Mouse (Mus musculus): ENCODE results near the gene Rrad. TPM values are rescaled to one million over a fixed set of nuclear protein-coding genes. Genes with fewer than 3 reads are reported as not detected.

Gene Rrad
- 33.6 TPM for total RNA-seq (2023)

DNA sequence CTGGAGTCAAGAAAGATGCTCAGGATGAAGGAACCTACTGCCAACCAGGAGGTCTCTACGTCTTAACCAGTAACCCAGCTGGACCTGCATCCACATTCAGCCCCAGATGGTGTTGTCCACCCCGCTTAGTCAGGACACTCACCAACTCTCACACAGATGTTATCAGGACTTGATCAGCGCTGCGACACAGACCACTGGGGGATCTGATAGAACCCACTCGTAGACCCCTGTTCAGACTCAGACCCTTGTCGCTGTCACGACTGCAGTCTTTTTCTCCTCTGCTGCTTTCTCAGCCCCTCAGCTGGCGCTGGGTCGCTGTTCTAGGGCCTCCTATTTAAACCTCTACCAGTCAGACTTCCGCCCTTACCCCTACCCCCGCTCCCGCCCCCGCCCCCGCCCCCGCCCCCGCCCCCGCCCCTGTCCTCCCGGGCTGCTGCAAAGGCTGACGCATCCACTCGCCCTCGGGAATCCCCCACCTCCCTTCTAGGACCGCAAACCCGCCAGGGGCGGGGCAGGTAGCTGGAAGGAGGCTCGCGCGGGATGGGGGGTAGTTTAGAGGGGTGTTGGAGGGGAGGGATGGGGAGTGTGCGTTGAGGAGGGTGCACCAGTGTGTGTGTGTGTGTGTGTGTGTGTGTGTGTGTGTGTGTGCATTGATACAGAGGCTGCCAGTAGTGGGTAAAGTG lies at the start of gene Rrad:
Gene Rrad, minus strand, starts transcription at position 347 of the 683 bp plus-strand sequence.

DNA sequence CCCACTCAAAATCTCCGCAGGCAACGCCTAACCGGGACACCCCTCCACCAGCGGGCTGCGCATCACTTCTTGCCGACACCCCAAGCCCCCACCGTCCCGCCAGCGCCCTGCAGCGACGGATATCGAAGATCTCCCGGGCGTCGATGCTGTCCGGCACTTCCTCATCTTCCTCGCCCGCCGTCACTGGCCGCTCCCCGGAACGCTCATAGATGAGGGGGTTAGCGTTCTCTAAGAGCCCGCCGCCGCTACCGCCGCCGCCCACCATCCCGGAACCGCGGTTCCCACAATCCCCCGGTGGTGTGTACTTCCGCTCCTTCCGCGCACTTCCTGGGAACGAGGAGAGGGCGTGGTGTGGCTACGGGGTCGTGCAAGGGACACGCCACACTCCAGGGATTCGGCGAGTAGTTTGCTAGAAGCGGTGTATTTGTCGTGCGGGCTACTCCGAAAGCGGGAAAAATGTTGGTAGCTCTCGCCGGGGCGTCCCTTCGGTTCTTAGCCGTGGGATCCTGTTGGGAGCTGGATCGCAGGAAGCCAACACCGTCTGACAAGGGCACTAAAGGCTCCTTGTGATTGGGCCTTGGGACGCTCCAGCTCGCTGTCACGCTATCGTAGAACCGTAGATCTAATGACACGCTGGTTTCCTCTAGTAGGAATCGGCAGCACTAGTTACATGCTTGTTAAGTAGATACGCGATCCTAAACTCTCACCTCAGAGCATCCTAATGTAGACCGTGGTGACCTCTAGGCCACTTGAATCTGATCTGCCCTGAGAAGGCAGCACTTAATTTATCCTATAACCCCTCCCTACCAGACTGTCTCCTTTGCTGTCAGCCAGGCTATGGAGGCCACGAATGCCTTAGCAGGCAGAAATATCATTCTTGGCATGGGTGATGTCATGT lies 10.5 kb upstream of the Rrad start, which contains the start of gene Ciao2b:
Gene Ciao2b, minus strand, starts transcription at position 540 of the 898 bp plus-strand sequence.

DNA sequence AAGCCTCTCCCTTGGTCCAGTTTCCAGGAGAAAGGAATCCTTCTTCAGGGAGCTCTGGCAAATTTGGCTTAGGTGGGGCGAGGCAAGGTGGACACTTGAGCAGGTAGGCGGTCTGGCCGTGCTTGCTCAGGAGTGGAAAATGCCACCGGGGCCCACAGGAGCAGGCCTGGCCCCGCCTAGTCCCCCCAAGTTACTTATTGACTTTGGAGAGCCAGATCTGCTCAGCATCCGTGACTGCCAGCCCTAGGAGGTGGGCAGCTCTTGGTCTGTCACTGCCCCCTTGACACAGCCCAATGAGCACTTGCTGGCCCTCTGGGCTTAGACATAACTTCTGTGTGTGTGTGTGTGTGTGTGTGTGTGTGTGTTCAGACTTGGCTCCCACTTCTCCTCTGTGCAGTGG lies 7.0 kb downstream of the Rrad start, which contains the start of gene Cdh16:
Gene Cdh16, minus strand, starts transcription at position 236 of the 400 bp plus-strand sequence.

DNA sequence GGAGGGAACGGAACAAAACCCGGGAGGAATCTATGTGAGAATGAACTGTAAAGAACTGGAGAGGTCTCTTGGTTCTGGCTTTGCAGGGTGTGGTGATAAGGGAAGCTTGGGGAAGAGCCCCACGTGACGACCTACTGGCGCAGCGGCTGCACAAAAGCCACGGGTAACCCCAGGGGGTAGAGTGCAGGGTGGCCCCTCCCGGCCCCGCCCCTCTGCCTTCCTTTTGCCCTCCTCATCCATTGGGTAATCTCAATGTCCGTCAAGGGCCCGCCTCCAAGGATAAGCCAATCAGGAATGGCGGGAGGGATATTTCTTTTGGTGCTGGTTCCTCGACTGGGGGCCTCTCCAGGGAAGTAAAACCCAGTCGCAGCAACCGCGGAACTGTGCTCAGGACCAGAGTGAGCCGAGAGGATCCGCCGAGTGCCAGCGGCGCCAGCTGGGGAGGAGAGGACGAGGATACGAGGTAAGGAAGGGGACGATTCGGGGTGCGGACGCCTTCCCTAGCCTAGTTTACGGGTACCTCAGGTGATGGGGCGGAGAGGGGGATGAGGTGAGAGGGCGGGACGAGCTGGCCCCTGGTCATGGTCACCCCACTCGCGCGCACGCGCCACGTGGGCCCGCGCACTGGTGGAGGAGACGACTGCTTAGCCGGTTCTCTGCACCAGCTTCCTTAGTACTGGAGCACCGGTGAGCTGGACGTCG lies 39.8 kb downstream of the Rrad start, which contains the start of gene Pdp2:
Gene Pdp2, plus strand, starts transcription at position 319 of the 702 bp plus-strand sequence.

Other genes starting within 250 kb of the Rrad start
- gene Cmtm4, start 235.5 kb downstream of the Rrad start, total RNA-seq (2023): 2.6 TPM
- 51.6 TPM for gene Dync1li2, start 188.3 kb downstream of the Rrad start, total RNA-seq (2023)
- gene Terb1, start 121.4 kb downstream of the Rrad start, total RNA-seq (2023): 0.31 TPM
- 32.4 TPM for gene Nae1, start 96.7 kb downstream of the Rrad start, total RNA-seq (2023)
- gene Car7, start 96.6 kb downstream of the Rrad start, total RNA-seq (2023): 1.7 TPM
- gene Pdp2, start 39.9 kb downstream of the Rrad start, total RNA-seq (2023): 11.0 TPM
- gene Cdh16, start 6.9 kb downstream of the Rrad start, total RNA-seq (2023): not detected
- gene Ciao2b, start 10.6 kb upstream of the Rrad start, total RNA-seq (2023): 29.1 TPM
- not detected for gene Ces2a, start 102.7 kb upstream of the Rrad start, total RNA-seq (2023)
- not detected for gene Ces2b, start 200.2 kb upstream of the Rrad start, total RNA-seq (2023)
- gene Ces2c, start 215.7 kb upstream of the Rrad start, total RNA-seq (2023): not detected